Mouse (Mus musculus) stomach, embryonic 16.5 days (tissue): ENCODE data around the gene Mnx1. TPM values are rescaled to one million over a fixed set of nuclear protein-coding genes. Genes with fewer than 3 reads are reported as not detected.
"Not testable (repeated sequence)": the region's sequence is repeated elsewhere in the genome, so short reads cannot be mapped to it uniquely, and the experiment has no call there.

Source experiments
- ATAC-seq: fragments of 200-750 bp; cut with Nextera tagmentation; 2 replicates; pipeline ENCODE4 v1.8.0; 2017; ENCODE audit warnings: moderate number of reproducible peaks, moderate TSS enrichment; ENCODE audit not compliant: insufficient read depth, low FRiP score
- H3K27ac ChIP-seq: fragments of 300-500 bp; sonication (generic); 2 replicates; pipeline ENCODE4 v1.5.1; 2014; ENCODE audit warnings: low read length
- H3K27me3 ChIP-seq: fragments of 300-500 bp; sonication (generic); 2 replicates; pipeline ENCODE4 v1.6.1; 2014; ENCODE audit warnings: low read length, control low read depth, mixed read lengths; ENCODE audit not compliant: control insufficient read depth, insufficient read depth
- H3K36me3 ChIP-seq: fragments of 300-500 bp; sonication (generic); 2 replicates; pipeline ENCODE4 v1.6.1; 2014; ENCODE audit warnings: low read length; ENCODE audit not compliant: control insufficient read depth, insufficient read depth
- H3K4me1 ChIP-seq: fragments of 300-500 bp; sonication (generic); 2 replicates; pipeline ENCODE4 v1.6.1; 2014; ENCODE audit warnings: low read length, control low read depth, mixed read lengths; ENCODE audit not compliant: control insufficient read depth, insufficient read depth
- H3K4me2 ChIP-seq: fragments of 300-500 bp; sonication (generic); 2 replicates; pipeline ENCODE4 v1.6.1; 2014; ENCODE audit warnings: low read depth, low read length, mixed read lengths
- H3K4me3 ChIP-seq: fragments of 300-500 bp; sonication (generic); replicated peaks from 2 replicates; pipeline ENCODE4 v1.5.1; 2014; ENCODE audit warnings: mild to moderate bottlenecking, low read length
- H3K9ac ChIP-seq: fragments of 300-500 bp; sonication (generic); 2 replicates; pipeline ENCODE4 v1.6.1; 2014; ENCODE audit warnings: low read length
- H3K9me3 ChIP-seq: fragments of 300-500 bp; sonication (generic); replicated peaks from 2 replicates; pipeline ENCODE4 v1.6.1; 2016; ENCODE audit warnings: low read length, control low read depth; ENCODE audit not compliant: control insufficient read depth
- WGBS: fragments of 180-500 bp; shearing (Covaris S2); extraction: QIAGEN DNeasy Blood & Tissue Kit; methylation state at CpG from one replicate; pipeline ENCODE4 v1.1.7; 2014; 5-methylcytosine and 5-hydroxymethylcytosine counted together
- polyA plus RNA-seq: library from polyadenylated mRNA; unstranded; fragments of >200 nt; fragmentation: Nextera tagmentation; extraction: Ambion mirVana; gene quantifications from 2 replicates; pipeline ENCODE4 v1.2.1, GENCODE M21; 2015

Mnx1 gene
- polyA plus RNA-seq, 1 experiment from 2014 or later: 1.1 TPM

DNA sequence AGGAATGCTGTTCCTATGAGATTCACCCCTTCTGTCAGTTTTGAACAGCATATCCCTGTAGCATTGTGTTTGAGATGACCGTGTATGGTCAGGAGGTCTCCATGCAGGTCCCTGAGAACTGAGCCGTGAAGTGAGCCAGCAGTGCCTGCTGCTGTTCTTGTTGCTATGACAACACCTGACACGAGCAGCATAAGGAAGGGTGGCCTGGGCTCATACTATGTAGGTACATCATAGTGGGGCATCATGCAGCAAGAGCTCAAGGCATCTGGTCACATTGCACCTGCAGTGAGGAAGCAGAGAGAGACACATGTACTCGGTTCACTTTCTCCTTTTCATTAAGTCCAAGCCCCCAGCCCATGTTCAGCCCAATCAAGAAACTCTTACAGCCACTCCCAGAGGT, 25.9 kb downstream of the Mnx1 start:
- H3K27me3 ChIP-seq: no peaks in the 10 kb centered on the region
- WGBS: 68% methylated on average over 4 of the region's 4 CpGs

DNA sequence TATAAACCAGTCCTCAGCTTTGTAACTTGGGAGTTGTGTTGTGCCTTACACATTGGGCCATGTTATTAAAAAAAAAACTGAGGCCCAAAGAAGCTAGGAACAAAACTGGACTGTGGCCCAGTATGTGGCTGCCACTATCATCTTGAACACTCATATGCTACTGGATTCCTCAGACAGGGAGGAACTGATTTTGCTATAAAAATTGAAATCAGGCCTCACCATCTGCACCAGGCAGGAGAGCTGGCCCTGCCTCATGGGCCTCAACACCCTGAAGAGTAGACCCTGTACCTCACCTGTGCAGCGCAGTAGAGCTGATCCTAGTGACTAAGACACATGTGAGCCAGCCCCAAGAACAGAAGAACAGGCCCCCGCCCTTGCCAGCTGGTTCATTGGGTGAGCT, 33.0 kb downstream of the Mnx1 start:
- H3K36me3 ChIP-seq: peaks cover 23% of the 10 kb centered on the region
- no peak for ATAC-seq
- no peak overlapping the region for H3K4me2 ChIP-seq
- H3K9me3 ChIP-seq: no peaks in the 10 kb centered on the region
- H3K4me1 ChIP-seq: no peaks in the 10 kb centered on the region
- H3K27me3 ChIP-seq: no peaks in the 10 kb centered on the region
- H3K9ac ChIP-seq: no peak overlapping the region
- 93% methylated on average over 2 of the region's 2 CpGs for WGBS
- H3K27ac ChIP-seq: no peak overlapping the region
- no peak overlapping the region for H3K4me3 ChIP-seq

More for the DNA sequence above, 25.9 kb downstream of the Mnx1 start:
- Histone ChIP-seq H3K27ac (no peak overlapping the region), H3K36me3 (peaks cover 28% of the 10 kb centered on the region), H3K9me3 (no peaks in the 10 kb centered on the region), H3K9ac (no peak overlapping the region), H3K4me3 (no peak overlapping the region), H3K4me2 (no peak overlapping the region), H3K4me1 (peaks cover 2% of the 10 kb centered on the region; the same call in 1 of the 2 replicates)
- no peak for ATAC-seq

DNA sequence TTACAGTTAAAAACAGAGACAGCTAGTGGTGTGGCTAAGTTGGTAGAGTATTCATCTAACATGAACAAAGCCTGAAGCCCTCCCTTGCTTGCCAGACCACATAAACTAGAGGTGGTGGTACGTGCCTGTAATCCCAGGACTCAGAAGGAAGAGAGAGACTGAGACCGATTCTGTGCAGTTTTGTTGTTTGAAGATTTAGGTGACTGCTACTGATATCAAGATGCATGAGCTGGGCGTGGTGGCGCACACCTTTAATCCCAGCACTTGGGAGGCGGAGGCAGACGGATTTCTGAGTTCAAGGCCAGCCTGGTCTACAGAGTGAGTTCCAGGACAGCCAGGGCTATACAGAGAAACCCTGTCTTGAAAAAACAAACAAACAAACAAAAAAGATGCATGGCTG, 41.5 kb downstream of the Mnx1 start:
- not testable (repeated sequence) for H3K4me2 ChIP-seq, H3K9ac ChIP-seq, H3K36me3 ChIP-seq, ATAC-seq, H3K27me3 ChIP-seq, H3K9me3 ChIP-seq, H3K4me3 ChIP-seq, H3K27ac ChIP-seq
- H3K4me1 ChIP-seq: peaks cover 18% of the 10 kb centered on the region
- WGBS: 81% methylated on average over 6 of the region's 6 CpGs

DNA sequence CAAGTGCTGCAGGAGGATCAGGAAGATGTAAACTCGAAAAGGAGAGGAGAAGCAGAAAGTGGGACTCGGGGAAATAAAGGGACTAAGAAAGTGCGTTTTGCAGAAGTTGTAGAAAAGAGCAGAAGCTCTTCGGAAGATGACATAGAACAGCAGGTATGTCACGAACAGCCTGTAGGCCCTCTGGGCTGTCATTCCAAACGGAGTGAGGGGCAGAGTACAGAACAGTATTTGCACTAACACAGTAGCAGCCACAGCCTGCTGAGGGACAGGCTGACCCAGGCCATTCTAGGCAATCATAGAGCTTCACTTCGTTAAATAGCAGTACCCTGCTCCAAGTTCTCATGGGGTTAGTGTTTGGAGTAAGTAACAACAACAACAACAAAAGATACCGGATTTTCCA, 42.8 kb downstream of the Mnx1 start:
- H3K27me3 ChIP-seq: peaks cover 3% of the 10 kb centered on the region; the same call in 1 of the 2 replicates
- H3K27ac ChIP-seq: no peak overlapping the region
- ATAC-seq: no peak
- H3K4me1 ChIP-seq: peaks cover 18% of the 10 kb centered on the region
- H3K9ac ChIP-seq: peak overlapping the region; percentile 76
- H3K4me3 ChIP-seq: peak overlapping the region; percentile 68
- peak overlapping the region; percentile 85 for H3K4me2 ChIP-seq
- H3K36me3 ChIP-seq: 0 out of 2 replicates have a peak, but pooled peaks cover 5% of the 10 kb centered on the region
- WGBS: 37% methylated on average over 8 of the region's 8 CpGs
- no peaks in the 10 kb centered on the region for H3K9me3 ChIP-seq

DNA sequence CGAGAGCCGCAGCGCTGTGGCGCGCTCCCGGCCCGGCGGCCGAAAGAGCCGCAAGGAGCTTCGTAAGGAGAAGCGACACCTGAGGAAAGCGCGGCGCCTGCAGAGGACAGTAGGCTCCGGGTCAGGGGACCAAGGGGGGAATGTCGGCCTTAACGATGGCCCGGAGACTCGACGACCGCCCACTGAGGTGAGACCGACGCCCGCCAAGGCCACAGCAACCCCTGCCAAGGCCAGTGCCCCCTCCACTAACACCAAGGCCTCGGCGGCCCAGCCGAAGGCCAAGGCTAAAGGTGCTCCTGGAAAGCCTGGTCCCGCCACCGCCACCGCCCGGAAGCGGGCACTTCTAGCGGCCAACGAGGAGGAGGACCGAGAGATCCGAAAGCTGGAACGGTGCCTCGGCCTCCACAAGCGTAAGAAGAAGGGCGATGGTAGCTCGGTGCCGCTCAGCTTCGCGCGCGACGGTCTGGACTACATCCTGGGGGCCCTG, 43.4 kb downstream of the Mnx1 start:
- WGBS: under 1% methylated on average over 48 of the region's 48 CpGs

DNA sequence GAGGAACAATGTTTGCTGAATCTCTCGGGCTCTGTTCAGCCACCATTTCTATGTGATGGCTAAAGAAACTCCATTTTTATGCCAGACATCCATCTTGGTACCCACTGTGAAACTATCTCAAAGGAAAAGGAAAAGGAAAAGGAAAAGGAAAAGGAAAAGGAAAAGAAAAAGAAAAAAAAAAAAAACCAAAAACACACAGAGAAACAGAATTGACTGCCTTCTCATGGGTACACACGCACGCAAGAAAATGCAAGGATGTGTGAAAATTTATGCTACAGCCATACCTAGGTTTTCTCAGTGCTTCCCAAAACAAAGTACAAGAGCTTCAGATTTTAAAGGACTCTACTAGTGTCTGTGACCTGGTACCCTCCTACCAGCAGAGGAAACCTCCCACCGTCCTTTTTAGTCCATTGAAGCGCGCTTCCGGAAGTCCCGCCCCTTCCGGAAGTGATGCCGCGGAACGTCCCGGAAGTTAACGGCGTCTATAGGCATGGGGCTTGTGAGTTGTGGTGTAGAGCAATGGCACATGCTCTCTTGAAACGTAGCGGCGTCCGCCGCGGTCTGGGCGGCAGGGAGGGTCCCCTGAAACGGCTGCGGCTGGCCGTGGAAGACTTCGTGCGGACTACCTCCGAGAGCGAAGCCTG, 43.9 kb downstream of the Mnx1 start, which contains the start of gene Nom1:
TSS of gene Nom1 (plus strand) at position 437 of the 644 bp plus-strand sequence.
- Histone ChIP-seq H3K27ac (peak within 1 kb of the TSS; percentile 68), H3K4me2 (peak within 1 kb of the TSS; percentile 85), H3K36me3 (0 out of 2 replicates have a peak, but pooled peaks cover 5% of the 10 kb centered on the region), H3K27me3 (peaks cover 3% of the 10 kb centered on the region; the same call in 1 of the 2 replicates), H3K4me3 (peak within 1 kb of the TSS; percentile 68), H3K9ac (peak within 1 kb of the TSS; percentile 76), H3K4me1 (peaks cover 18% of the 10 kb centered on the region), H3K9me3 (no peaks in the 10 kb centered on the region)
- WGBS: 4% methylated on average over 29 of the region's 29 CpGs
- ATAC-seq: peak; percentile 92

More for the DNA sequence above, 43.4 kb downstream of the Mnx1 start:
- peak; percentile 68; the same call in 1 of the 2 replicates for ATAC-seq
- H3K27me3 ChIP-seq: peaks cover 3% of the 10 kb centered on the region; the same call in 1 of the 2 replicates
- H3K27ac ChIP-seq: peak overlapping the region; percentile 68
- peak overlapping the region; percentile 85 for H3K4me2 ChIP-seq
- no peaks in the 10 kb centered on the region for H3K9me3 ChIP-seq
- H3K4me3 ChIP-seq: peak overlapping the region; percentile 68
- peaks cover 18% of the 10 kb centered on the region for H3K4me1 ChIP-seq
- H3K9ac ChIP-seq: peak overlapping the region; percentile 76
- 0 out of 2 replicates have a peak, but pooled peaks cover 5% of the 10 kb centered on the region for H3K36me3 ChIP-seq

DNA sequence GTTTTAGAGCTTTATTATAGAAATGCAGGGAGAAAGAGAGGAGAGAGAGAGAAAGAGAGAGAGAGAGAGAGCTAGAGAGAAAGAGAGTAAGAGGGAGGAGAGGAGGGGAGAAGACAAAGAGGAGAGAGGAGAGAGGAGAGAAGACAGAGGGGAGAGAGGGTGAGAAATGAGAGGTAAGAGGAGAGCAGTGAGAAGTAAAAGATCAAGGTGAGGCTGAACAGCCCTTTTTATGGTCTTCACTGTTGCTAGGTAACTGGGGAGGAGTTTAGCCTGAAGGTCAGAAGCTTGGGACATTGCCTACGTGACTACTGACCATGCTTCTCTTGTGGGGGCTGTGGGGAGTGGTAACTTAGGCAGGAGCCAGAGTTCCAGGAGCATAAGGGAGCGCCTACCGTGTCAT, 54.9 kb downstream of the Mnx1 start:
- not testable (repeated sequence) for H3K9me3 ChIP-seq, H3K9ac ChIP-seq, H3K4me3 ChIP-seq, ATAC-seq, H3K27me3 ChIP-seq, H3K27ac ChIP-seq, H3K4me1 ChIP-seq, H3K4me2 ChIP-seq, H3K36me3 ChIP-seq
- WGBS: 36% methylated on average over 3 of the region's 3 CpGs

Other genes with a start within 250 kb of the Mnx1 start
- 11.2 and 12.2 TPM in 2 replicates for gene Lmbr1, start 100.1 kb downstream of the Mnx1 start, polyA plus RNA-seq
- gene Nom1, start 43.8 kb downstream of the Mnx1 start, polyA plus RNA-seq: 26.5 and 28.5 TPM in 2 replicates
- 12.5 and 14.1 TPM in 2 replicates for gene Ube3c, start 90.8 kb upstream of the Mnx1 start, polyA plus RNA-seq